Mouse (Mus musculus) cerebellum, postnatal 36 days (tissue): ENCODE measurements at regions not wholly inside any gene's neighbourhood (a gene's known extent, or its start where the extent isn't known, plus 50 kb on each side); places are given as distances from the start of the nearest gene placed in this dataset.

Experiments
- DNase-seq, 2 experiments: peaks; one replicate each; pipeline ENCODE4 v3.0.0; 2021 to 2022; ENCODE audit warnings: mixed read lengths in 2 of 2

GRCm38 (mm10) chrX:11170416-11170815 lies 128.6 kb upstream of the H2al1a start:
- DNase-seq = no peak

GRCm38 (mm10) chrX:11180194-11180816 lies 118.8 kb upstream of the H2al1a start:
- DNase-seq = no peak

- DNase-seq = peak; percentile 8
Measured at GRCm38 (mm10) chrX:11181855-11182254, 117.2 kb upstream of the H2al1a start.

GRCm38 (mm10) chrX:11190851-11191250 lies 108.2 kb upstream of the H2al1a start:
- no peak for DNase-seq

DNA sequence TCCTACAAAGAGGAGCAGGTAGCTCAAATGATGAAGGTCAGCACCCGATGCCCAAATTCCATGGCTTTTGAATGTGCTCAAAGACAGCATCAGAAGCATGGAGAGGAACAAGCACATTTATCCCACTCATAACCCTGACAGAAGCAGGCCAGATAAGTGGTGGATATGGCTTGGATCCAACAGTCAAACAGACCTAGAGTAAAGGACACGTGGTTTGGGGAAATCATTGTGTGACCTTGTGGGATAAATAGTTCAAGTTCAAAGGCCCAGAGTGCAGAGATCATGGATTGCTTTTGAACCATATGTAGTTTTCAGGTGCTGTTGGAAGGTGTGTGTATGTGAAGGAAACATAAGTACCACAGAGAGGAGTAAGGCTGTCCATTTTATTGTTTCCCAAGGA lies 94.9 kb upstream of the H2al1a start:
- no peak for DNase-seq

GRCm38 (mm10) chrX:11209895-11210294 lies 89.2 kb upstream of the H2al1a start:
- no peak for DNase-seq

DNA sequence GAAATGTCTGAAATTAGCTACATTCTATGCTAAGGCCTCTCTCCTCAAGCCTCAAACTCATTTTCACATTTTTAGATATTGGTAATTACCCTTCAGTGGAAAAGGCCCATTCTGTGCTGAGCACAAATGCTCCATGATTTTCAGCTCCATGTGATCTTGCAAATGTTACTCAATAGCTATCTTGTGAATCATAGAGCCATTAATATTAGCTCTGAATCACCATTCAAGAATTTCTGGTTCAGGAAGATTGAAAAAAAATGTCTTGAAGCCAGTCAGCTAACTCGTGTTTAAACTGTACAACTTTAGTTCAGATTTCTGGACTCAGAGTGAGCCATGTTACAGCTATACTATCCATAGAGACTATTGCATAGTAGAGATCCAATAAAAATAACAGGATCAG lies 86.2 kb upstream of the H2al1a start:
- DNase-seq = no peak

- peak; percentile 39 to 56 for DNase-seq
Measured at GRCm38 (mm10) chrX:11213492-11213891, 85.6 kb upstream of the H2al1a start.

- DNase-seq = no peak
Measured at GRCm38 (mm10) chrX:11239066-11239465, 60.0 kb upstream of the H2al1a start.

DNA sequence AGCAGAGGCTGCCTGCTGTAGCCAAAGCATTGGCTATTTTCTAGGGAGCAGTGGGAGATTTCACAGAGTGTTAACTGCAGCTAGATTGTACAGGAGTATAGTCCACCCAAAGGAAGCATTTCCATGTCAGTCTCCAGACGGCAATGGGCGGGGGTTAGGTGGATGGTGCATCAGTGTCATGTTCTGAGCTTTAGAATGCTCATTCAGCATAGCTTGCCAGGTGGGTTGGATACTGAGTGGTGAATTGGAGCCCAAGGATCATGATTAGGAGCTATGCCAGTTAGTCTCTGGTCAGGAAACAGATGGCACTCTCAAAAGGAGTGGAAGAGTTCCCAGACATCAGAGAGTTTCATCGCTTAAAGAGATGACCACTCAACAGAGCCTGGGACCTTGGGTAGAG lies 53.5 kb upstream of the H2al1a start:
- peak; percentile 56 to 62 for DNase-seq
